Mouse (Mus musculus): Measurements from ENCODE around the gene Msrb2. TPM values are rescaled to one million over a fixed set of nuclear protein-coding genes. Genes with fewer than 3 reads are reported as not detected.

The Msrb2 gene
- polyA plus RNA-seq (2012; rRNA removed) (5.5 and 6.5 TPM in 2 replicates), polyA plus RNA-seq (2014; fragmentation: Nextera tagmentation; extraction: Ambion mirVana) (8.4 and 9.9 TPM in 2 replicates)

GRCm38 (mm10) chr2:19371390-19372158 lies at the start of gene Msrb2:
Gene Msrb2, plus strand, starts transcription at chr2:19371440.
- H3K9me3 ChIP-seq (ENCODE audit: control insufficient read depth, low read length): no peaks in the 10 kb centered on the region
- peak within 1 kb of the TSS; percentile 80 for H3K9ac ChIP-seq (replicated peaks)
- ATAC-seq (ENCODE audit: insufficient read depth) (peak; percentile 86), DNase-seq (ENCODE audit: low read depth in 3 of 3, low spot score in 3 of 3) (peak; percentile 35 to 45 (median 41))
- no peaks in the 10 kb centered on the region for H3K36me3 ChIP-seq (replicated peaks; ENCODE audit: control insufficient read depth, insufficient read depth, low read depth)
- H3K27ac ChIP-seq: no peak within 1 kb of the TSS
- no peaks in the 10 kb centered on the region for H3K27me3 ChIP-seq (ENCODE audit: control insufficient read depth, insufficient read depth, low read length)
- TF ChIP-seq EP300 (IDR thresholded peaks at IDR 0.05; ENCODE audit: low read depth) (no peak), CTCF (IDR thresholded peaks at IDR 0.05; ENCODE audit: low read depth) (peak; percentile 76)
- H3K4me2 ChIP-seq (ENCODE audit: low read depth): peak within 1 kb of the TSS; percentile 68
- peak within 1 kb of the TSS; percentile 73 to 87 for H3K4me3 ChIP-seq (ENCODE audit: insufficient read depth in 1 of 2, low read depth in 2 of 2, low read length in 2 of 2)
- H3K4me1 ChIP-seq (replicated peaks; ENCODE audit: control insufficient read depth in 2 of 2, insufficient read depth in 2 of 2, low read length in 1 of 2): peaks cover 0 to 5% of the 10 kb centered on the region in 2 experiments; a peak in 2 of 4 replicates
- WGBS (ENCODE audit: insufficient replicate concordance): under 1% methylated on average over 38 of the region's 39 CpGs

- DNase-seq (ENCODE audit: low read depth in 3 of 3, low spot score in 3 of 3) (no peak), ATAC-seq (ENCODE audit: insufficient read depth) (no peak)
- TF ChIP-seq EP300 (IDR thresholded peaks at IDR 0.05; ENCODE audit: low read depth): no peak
- TF ChIP-seq CTCF (IDR thresholded peaks at IDR 0.05; ENCODE audit: low read depth): no peak
- Histone ChIP-seq H3K4me2 (ENCODE audit: low read depth) (no peak overlapping the region), H3K36me3 (replicated peaks; ENCODE audit: control insufficient read depth, insufficient read depth, low read depth) (no peaks in the 10 kb centered on the region), H3K9me3 (ENCODE audit: control insufficient read depth, low read length) (no peaks in the 10 kb centered on the region), H3K4me1 (replicated peaks; ENCODE audit: control insufficient read depth in 2 of 2, insufficient read depth in 2 of 2, low read length in 1 of 2) (peaks cover 0 to 4% of the 10 kb centered on the region in 2 experiments; a peak in 1 of 4 replicates), H3K4me3 (ENCODE audit: insufficient read depth in 1 of 2, low read depth in 2 of 2, low read length in 2 of 2) (no peak overlapping the region), H3K27me3 (ENCODE audit: control insufficient read depth, insufficient read depth, low read length) (no peaks in the 10 kb centered on the region), H3K9ac (replicated peaks) (no peak overlapping the region), H3K27ac (no peak overlapping the region)
- WGBS (ENCODE audit: insufficient replicate concordance): 66% methylated on average over 9 of the region's 9 CpGs
Observed at GRCm38 (mm10) chr2:19322448-19322847, 48.8 kb upstream of the Msrb2 start.

- Histone ChIP-seq H3K4me1 (replicated peaks; ENCODE audit: control insufficient read depth in 2 of 2, insufficient read depth in 2 of 2, low read length in 1 of 2) (no peaks in the 10 kb centered on the region), H3K9me3 (ENCODE audit: control insufficient read depth, low read length) (no peaks in the 10 kb centered on the region), H3K4me3 (ENCODE audit: insufficient read depth in 1 of 2, low read depth in 2 of 2, low read length in 2 of 2) (no peak overlapping the region), H3K27ac (no peak overlapping the region), H3K27me3 (ENCODE audit: control insufficient read depth, insufficient read depth, low read length) (no peaks in the 10 kb centered on the region), H3K4me2 (ENCODE audit: low read depth) (no peak overlapping the region), H3K9ac (replicated peaks) (no peak overlapping the region), H3K36me3 (replicated peaks; ENCODE audit: control insufficient read depth, insufficient read depth, low read depth) (no peaks in the 10 kb centered on the region)
- 34% methylated on average over 1 of the region's 1 CpGs for WGBS (ENCODE audit: insufficient replicate concordance)
- DNase-seq (ENCODE audit: low read depth in 3 of 3, low spot score in 3 of 3) (no peak), ATAC-seq (ENCODE audit: insufficient read depth) (no peak)
- TF ChIP-seq EP300 (IDR thresholded peaks at IDR 0.05; ENCODE audit: low read depth) (no peak), CTCF (IDR thresholded peaks at IDR 0.05; ENCODE audit: low read depth) (no peak)
Observed at GRCm38 (mm10) chr2:19326376-19326775, 44.9 kb upstream of the Msrb2 start.

DNA sequence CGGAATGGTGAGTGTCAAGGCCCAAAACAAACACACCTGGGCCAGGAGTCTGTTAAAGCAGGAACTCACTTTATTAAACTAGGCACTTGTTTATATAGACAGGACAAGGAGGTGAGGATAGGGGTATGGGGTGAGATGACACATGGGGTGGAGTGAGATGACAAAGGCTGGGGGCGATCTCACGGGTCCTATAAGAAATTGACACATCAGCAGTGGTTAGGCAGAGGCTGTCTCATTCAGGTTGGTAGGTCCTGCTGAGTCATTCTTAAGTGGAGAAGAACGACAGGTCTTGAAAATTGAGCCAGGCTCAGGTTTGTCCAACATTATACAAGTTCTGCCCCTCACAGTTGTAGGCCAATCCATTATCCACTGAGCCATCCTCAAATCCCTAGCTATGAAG lies 43.4 kb upstream of the Msrb2 start:
- Histone ChIP-seq H3K4me1 (replicated peaks; ENCODE audit: control insufficient read depth in 2 of 2, insufficient read depth in 2 of 2, low read length in 1 of 2) (no peaks in the 10 kb centered on the region), H3K4me2 (ENCODE audit: low read depth) (no peak overlapping the region), H3K9ac (replicated peaks) (no peak overlapping the region), H3K4me3 (ENCODE audit: insufficient read depth in 1 of 2, low read depth in 2 of 2, low read length in 2 of 2) (no peak overlapping the region), H3K36me3 (replicated peaks; ENCODE audit: control insufficient read depth, insufficient read depth, low read depth) (no peaks in the 10 kb centered on the region), H3K27ac (no peak overlapping the region), H3K27me3 (ENCODE audit: control insufficient read depth, insufficient read depth, low read length) (no peaks in the 10 kb centered on the region), H3K9me3 (ENCODE audit: control insufficient read depth, low read length) (no peaks in the 10 kb centered on the region)
- DNase-seq (ENCODE audit: low read depth in 3 of 3, low spot score in 3 of 3) (no peak), ATAC-seq (ENCODE audit: insufficient read depth) (no peak)
- TF ChIP-seq CTCF (IDR thresholded peaks at IDR 0.05; ENCODE audit: low read depth) (no peak), EP300 (IDR thresholded peaks at IDR 0.05; ENCODE audit: low read depth) (no peak)
- 51% methylated on average over 4 of the region's 4 CpGs for WGBS (ENCODE audit: insufficient replicate concordance)

DNA sequence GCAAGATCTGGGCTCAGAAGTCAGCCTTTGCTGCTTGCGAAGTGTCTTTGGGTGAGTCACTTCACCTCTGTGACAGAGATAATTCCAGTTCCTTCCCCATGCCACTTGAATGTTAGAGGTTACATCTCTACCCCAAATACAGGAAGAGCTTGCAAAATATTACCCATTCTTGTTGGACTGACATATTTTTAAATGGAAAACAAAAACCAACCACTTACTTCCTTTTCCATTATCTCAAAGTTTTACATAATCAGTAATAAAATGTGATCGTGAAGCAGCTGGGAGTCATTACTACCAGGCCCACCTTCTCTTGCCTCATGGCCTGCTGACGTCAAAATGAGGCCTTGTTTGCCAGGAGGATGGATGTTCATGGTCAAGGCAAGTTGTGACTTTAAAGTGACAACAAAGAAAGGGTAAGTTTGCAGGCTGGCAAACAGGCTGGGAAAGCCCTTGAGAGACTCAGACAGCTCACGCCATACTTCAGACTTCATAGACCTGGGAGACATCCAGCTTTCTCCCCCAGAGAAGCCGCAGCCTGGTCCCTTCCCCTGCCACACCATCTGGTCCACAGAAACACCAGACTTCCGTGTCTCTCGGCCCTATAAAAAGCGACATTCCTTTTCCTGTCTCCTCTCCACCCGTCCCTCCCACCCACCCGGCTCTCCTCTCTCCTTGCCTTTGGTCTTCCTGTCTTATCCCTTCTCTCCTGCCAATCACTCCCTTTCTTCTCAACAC lies 27.2 kb upstream of the Msrb2 start:
- no peak for DNase-seq (ENCODE audit: low read depth in 3 of 3, low spot score in 3 of 3)
- Histone ChIP-seq H3K4me3 (ENCODE audit: insufficient read depth in 1 of 2, low read depth in 2 of 2, low read length in 2 of 2) (no peak overlapping the region), H3K36me3 (replicated peaks; ENCODE audit: control insufficient read depth, insufficient read depth, low read depth) (no peaks in the 10 kb centered on the region), H3K4me2 (ENCODE audit: low read depth) (no peak overlapping the region), H3K9me3 (ENCODE audit: control insufficient read depth, low read length) (no peaks in the 10 kb centered on the region), H3K4me1 (replicated peaks; ENCODE audit: control insufficient read depth in 2 of 2, insufficient read depth in 2 of 2, low read length in 1 of 2) (peaks cover 0 to 2% of the 10 kb centered on the region in 2 experiments; a peak in 1 of 4 replicates), H3K27me3 (ENCODE audit: control insufficient read depth, insufficient read depth, low read length) (no peaks in the 10 kb centered on the region), H3K27ac (no peak overlapping the region), H3K9ac (replicated peaks) (no peak overlapping the region)
- TF ChIP-seq CTCF (IDR thresholded peaks at IDR 0.05; ENCODE audit: low read depth) (no peak), EP300 (IDR thresholded peaks at IDR 0.05; ENCODE audit: low read depth) (no peak)
- no peak for ATAC-seq (ENCODE audit: insufficient read depth)
- 32% methylated on average over 10 of the region's 10 CpGs for WGBS (ENCODE audit: insufficient replicate concordance)
